In genomic region chr5:124440094-124440701, GRCm38 (mm10) we compare ENCODE assay signal across 8 mouse cellular contexts. TPM values are rescaled to one million over a fixed set of nuclear protein-coding genes. Genes with fewer than 3 reads are reported as not detected.
DNase-seq lines count a peak whose midpoint lies in the region; ATAC-seq and TF ChIP-seq lines count a peak whose summit lies in the region.

No protein-coding gene starts in this region.

- peak; percentile 36 for TF ChIP-seq CTCF in left cerebral cortex, adult 2 months (IDR thresholded peaks at IDR 0.05)
- peak; percentile 67 for TF ChIP-seq CTCF in forebrain, postnatal 0 days (IDR thresholded peaks at IDR 0.05; ENCODE audit: low read depth)
- TF ChIP-seq CTCF in intestine, postnatal 0 days (IDR thresholded peaks at IDR 0.05; ENCODE audit: low read depth): peak; percentile 70

- peak overlapping the region; percentile 85 for H3K27ac ChIP-seq in left cerebral cortex, adult 2 months
- no peak overlapping the region for H3K27ac ChIP-seq in forebrain, postnatal 0 days (ENCODE audit: low read depth, low read length)
- peak overlapping the region; percentile 73 for H3K27ac ChIP-seq in intestine, postnatal 0 days (ENCODE audit: low read depth, low read length)

- under 1% methylated on average over 30 of the region's 30 CpGs for WGBS in forebrain, postnatal 0 days
- WGBS in intestine, postnatal 0 days: 0% methylated on average over 30 of the region's 30 CpGs

- peak overlapping the region; percentile 26 for H3K9ac ChIP-seq in forebrain, postnatal 0 days
- H3K9ac ChIP-seq in intestine, postnatal 0 days (ENCODE audit: low read depth, low read length): peak overlapping the region; percentile 54

- H3K4me1 ChIP-seq in forebrain, postnatal 0 days (ENCODE audit: insufficient read depth): peaks cover 11% of the 10 kb centered on the region
- no peaks in the 10 kb centered on the region for H3K4me1 ChIP-seq in intestine, postnatal 0 days (replicated peaks; ENCODE audit: control insufficient read depth, insufficient read depth, low read length)

- H3K4me2 ChIP-seq in forebrain, postnatal 0 days (ENCODE audit: low read depth): peak overlapping the region; percentile 97
- peak overlapping the region; percentile 80 for H3K4me2 ChIP-seq in intestine, postnatal 0 days (replicated peaks; ENCODE audit: low read depth)

- H3K9me3 ChIP-seq in forebrain, postnatal 0 days (ENCODE audit: low read length): no peaks in the 10 kb centered on the region
- H3K9me3 ChIP-seq in intestine, postnatal 0 days (ENCODE audit: control insufficient read depth): no peaks in the 10 kb centered on the region

- intact Hi-C loops in left cerebral cortex, adult 2 months (cut with DNase I): no loop called here

- H3K27me3 ChIP-seq in forebrain, postnatal 0 days (ENCODE audit: insufficient read depth, low read length): no peaks in the 10 kb centered on the region
- H3K27me3 ChIP-seq in intestine, postnatal 0 days (replicated peaks; ENCODE audit: control insufficient read depth, insufficient read depth, low read length): no peaks in the 10 kb centered on the region

- no peaks in the 10 kb centered on the region for H3K36me3 ChIP-seq in forebrain, postnatal 0 days (ENCODE audit: insufficient read depth)
- H3K36me3 ChIP-seq in intestine, postnatal 0 days (ENCODE audit: control insufficient read depth, insufficient read depth): no peaks in the 10 kb centered on the region

- peak; percentile 38 for ATAC-seq in activated CD4-positive, CD25-positive, alpha-beta regulatory T cell, adult 4 months
- ATAC-seq in forebrain, postnatal 0 days: peak; percentile 76
- peak; percentile 60 for ATAC-seq in intestine, postnatal 0 days
- ATAC-seq in megakaryocyte, adult 5-6 weeks (ENCODE audit: poor library complexity, severe bottlenecking): peak; percentile 54

- peak overlapping the region; percentile 68 for H3K4me3 ChIP-seq in left cerebral cortex, adult 2 months
- H3K4me3 ChIP-seq in forebrain, postnatal 0 days (ENCODE audit: low read depth, low read length): peak overlapping the region; percentile 52
- peak overlapping the region; percentile 59 for H3K4me3 ChIP-seq in intestine, postnatal 0 days (ENCODE audit: low read depth, low read length)

- peak; percentile 45 to 54 for DNase-seq in left cerebral cortex, adult 2 months (ENCODE audit: extremely low spot score in 1 of 2, low spot score in 2 of 2)
- no peak for DNase-seq in left cerebral cortex, adult 11 months (ENCODE audit: low spot score)
- DNase-seq in forebrain, postnatal 0 days: peak; percentile 58
- DNase-seq in spleen, postnatal 14 days (ENCODE audit: low spot score in 2 of 2): peak; percentile 44 to 52
- no peak for DNase-seq in layer of hippocampus, postnatal 10 days (ENCODE audit: low spot score in 2 of 2)

RNA-seq across cellular contexts. Expression of gene Kmt5a, which starts 0.5 kb away (rescaled TPM):
- total RNA-seq in left cerebral cortex, adult 2 months (2021): 10 to 100 TPM; 60.9 to 74.6 TPM
- 10 to 100 TPM; 23.4 to 26.8 TPM for polyA plus RNA-seq in activated CD4-positive, CD25-positive, alpha-beta regulatory T cell, adult 4 months (2017; shearing (Covaris generic))
- 43.4 and 45.0 TPM in 2 replicates for total RNA-seq in forebrain, postnatal 0 days (2014; rRNA removed)
- polyA plus RNA-seq in forebrain, postnatal 0 days (2015; fragmentation: Nextera tagmentation; extraction: Ambion mirVana): 21.2 and 23.6 TPM in 2 replicates
- polyA plus RNA-seq in intestine, postnatal 0 days (2015; fragmentation: Nextera tagmentation; extraction: Ambion mirVana): 77.5 and 80.5 TPM in 2 replicates
- total RNA-seq in megakaryocyte, adult 5-6 weeks (2015): 370 and 380 TPM in 2 replicates
- total RNA-seq in megakaryocyte, adult 5-6 weeks (2017): 240 and 272 TPM in 2 replicates
- total RNA-seq in layer of hippocampus, postnatal 10 days (2021): 10 to 100 TPM; 43.6 to 50.8 TPM

RNA-seq across cellular contexts. Expression of gene Sbno1, which starts 14.4 kb away (rescaled TPM):
- 100 to 1,000 TPM; 180 to 185 TPM for total RNA-seq in left cerebral cortex, adult 2 months (2021)
- polyA plus RNA-seq in activated CD4-positive, CD25-positive, alpha-beta regulatory T cell, adult 4 months (2017; shearing (Covaris generic)): 100 to 1,000 TPM; 135 to 152 TPM
- total RNA-seq in forebrain, postnatal 0 days (2014; rRNA removed): 41.7 and 52.1 TPM in 2 replicates
- polyA plus RNA-seq in forebrain, postnatal 0 days (2015; fragmentation: Nextera tagmentation; extraction: Ambion mirVana): 44.1 and 70.4 TPM in 2 replicates
- 49.3 and 56.6 TPM in 2 replicates for polyA plus RNA-seq in intestine, postnatal 0 days (2015; fragmentation: Nextera tagmentation; extraction: Ambion mirVana)
- 65.5 and 82.0 TPM in 2 replicates for total RNA-seq in megakaryocyte, adult 5-6 weeks (2015)
- total RNA-seq in megakaryocyte, adult 5-6 weeks (2017): 147 and 182 TPM in 2 replicates
- 100 to 1,000 TPM; 125 to 128 TPM for total RNA-seq in layer of hippocampus, postnatal 10 days (2021)

RNA-seq across cellular contexts. Expression of gene Rilpl2, which starts 38.0 kb away (rescaled TPM):
- 10 to 100 TPM; 17.9 to 21.0 TPM for total RNA-seq in left cerebral cortex, adult 2 months (2021)
- 10 to 100 TPM; 69.3 to 73.3 TPM for polyA plus RNA-seq in activated CD4-positive, CD25-positive, alpha-beta regulatory T cell, adult 4 months (2017; shearing (Covaris generic))
- total RNA-seq in forebrain, postnatal 0 days (2014; rRNA removed): 37.9 and 38.2 TPM in 2 replicates
- polyA plus RNA-seq in forebrain, postnatal 0 days (2015; fragmentation: Nextera tagmentation; extraction: Ambion mirVana): 39.4 and 41.2 TPM in 2 replicates
- polyA plus RNA-seq in intestine, postnatal 0 days (2015; fragmentation: Nextera tagmentation; extraction: Ambion mirVana): 48.2 and 49.7 TPM in 2 replicates
- total RNA-seq in megakaryocyte, adult 5-6 weeks (2015): 42.8 and 45.4 TPM in 2 replicates
- 42.5 and 42.9 TPM in 2 replicates for total RNA-seq in megakaryocyte, adult 5-6 weeks (2017)
- 10 to 100 TPM; 22.4 to 25.2 TPM for total RNA-seq in layer of hippocampus, postnatal 10 days (2021)

RNA-seq across cellular contexts. Expression of gene Snrnp35, which starts 42.7 kb away (rescaled TPM):
- total RNA-seq in left cerebral cortex, adult 2 months (2021): 10 to 100 TPM; 19.9 to 20.8 TPM
- polyA plus RNA-seq in activated CD4-positive, CD25-positive, alpha-beta regulatory T cell, adult 4 months (2017; shearing (Covaris generic)): 10 to 100 TPM in 1 of 2 experiments, 1 to 10 TPM in 1; 5.0 to 12.3 TPM
- 15.9 and 16.0 TPM in 2 replicates for total RNA-seq in forebrain, postnatal 0 days (2014; rRNA removed)
- 16.6 and 17.7 TPM in 2 replicates for polyA plus RNA-seq in forebrain, postnatal 0 days (2015; fragmentation: Nextera tagmentation; extraction: Ambion mirVana)
- 15.5 and 17.9 TPM in 2 replicates for polyA plus RNA-seq in intestine, postnatal 0 days (2015; fragmentation: Nextera tagmentation; extraction: Ambion mirVana)
- total RNA-seq in megakaryocyte, adult 5-6 weeks (2015): 3.8 and 5.7 TPM in 2 replicates
- total RNA-seq in megakaryocyte, adult 5-6 weeks (2017): 10.6 and 12.0 TPM in 2 replicates
- 10 to 100 TPM; 20.9 to 32.7 TPM for total RNA-seq in layer of hippocampus, postnatal 10 days (2021)

Comparison
In these comparisons a context has a peak if more than half of its experiments do, and no peak if none do; other contexts are left out.
1. DNase-seq: peak in left cerebral cortex, adult 2 months (2 of 2), forebrain, postnatal 0 days (single experiment) and spleen, postnatal 14 days (2 of 2); none in left cerebral cortex, adult 11 months (single experiment) and layer of hippocampus, postnatal 10 days (0 of 2).
2. Peak in every context shown above with its lines, with median percentiles within 50 percentile points of each other: H3K4me3 ChIP-seq, CTCF ChIP-seq and ATAC-seq.